Mouse (Mus musculus): ENCODE data around the gene Zfp280d. TPM values are rescaled to one million over a fixed set of nuclear protein-coding genes. Genes with fewer than 3 reads are reported as not detected.

Gene Zfp280d
- polyA plus RNA-seq, 1 experiment from 2014 or later = 45.6 TPM

DNA sequence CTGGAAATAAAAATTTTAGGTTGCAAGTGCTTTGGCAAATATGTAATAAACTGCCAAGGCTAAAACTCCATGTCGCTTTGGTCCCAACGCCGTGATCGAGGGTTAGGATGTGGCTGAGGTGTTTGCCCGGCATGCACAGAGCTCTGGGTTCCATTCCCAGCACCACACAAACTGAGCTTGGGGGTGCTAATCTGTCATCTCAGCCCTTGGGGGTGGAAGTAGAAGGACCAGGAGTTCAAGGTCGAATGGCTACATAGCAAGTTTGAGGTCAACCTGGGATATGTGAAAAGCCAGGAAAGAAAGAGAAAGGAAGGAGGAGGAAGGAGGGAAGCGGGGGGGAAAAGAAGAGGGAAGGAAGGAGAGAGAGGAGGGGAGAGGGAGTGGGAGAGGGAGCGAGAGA is 129.8 kb downstream of the Zfp280d start:
- peaks cover 21% of the 10 kb centered on the region for H3K4me1 ChIP-seq (replicated peaks)
- no peaks in the 10 kb centered on the region for H3K36me3 ChIP-seq
- 0 out of 2 replicates have a peak overlapping the region, but pooled peaks have one; percentile 14 for H3K27ac ChIP-seq (replicated peaks)
- H3K4me3 ChIP-seq = no peak overlapping the region
- WGBS = 91% methylated on average over 8 of the region's 8 CpGs
- no peak overlapping the region for H3K4me2 ChIP-seq
- H3K9ac ChIP-seq = no peak overlapping the region
- H3K9me3 ChIP-seq = no peaks in the 10 kb centered on the region
- ATAC-seq (ENCODE audit: low read depth) = no peak
- H3K27me3 ChIP-seq = peaks cover 6% of the 10 kb centered on the region; the same call in 1 of the 2 replicates

- Histone ChIP-seq H3K9me3 (no peaks in the 10 kb centered on the region), H3K4me2 (no peak overlapping the region), H3K27me3 (peaks cover 6% of the 10 kb centered on the region; the same call in 1 of the 2 replicates), H3K4me1 (replicated peaks) (peaks cover 23% of the 10 kb centered on the region), H3K4me3 (no peak overlapping the region), H3K36me3 (no peaks in the 10 kb centered on the region), H3K27ac (replicated peaks) (no peak overlapping the region), H3K9ac (no peak overlapping the region)
- ATAC-seq (ENCODE audit: low read depth) = no peak
- WGBS = 77% methylated on average over 3 of the region's 3 CpGs
Observed at GRCm38 (mm10) chr9:72404934-72405333, 130.3 kb downstream of the Zfp280d start.

DNA sequence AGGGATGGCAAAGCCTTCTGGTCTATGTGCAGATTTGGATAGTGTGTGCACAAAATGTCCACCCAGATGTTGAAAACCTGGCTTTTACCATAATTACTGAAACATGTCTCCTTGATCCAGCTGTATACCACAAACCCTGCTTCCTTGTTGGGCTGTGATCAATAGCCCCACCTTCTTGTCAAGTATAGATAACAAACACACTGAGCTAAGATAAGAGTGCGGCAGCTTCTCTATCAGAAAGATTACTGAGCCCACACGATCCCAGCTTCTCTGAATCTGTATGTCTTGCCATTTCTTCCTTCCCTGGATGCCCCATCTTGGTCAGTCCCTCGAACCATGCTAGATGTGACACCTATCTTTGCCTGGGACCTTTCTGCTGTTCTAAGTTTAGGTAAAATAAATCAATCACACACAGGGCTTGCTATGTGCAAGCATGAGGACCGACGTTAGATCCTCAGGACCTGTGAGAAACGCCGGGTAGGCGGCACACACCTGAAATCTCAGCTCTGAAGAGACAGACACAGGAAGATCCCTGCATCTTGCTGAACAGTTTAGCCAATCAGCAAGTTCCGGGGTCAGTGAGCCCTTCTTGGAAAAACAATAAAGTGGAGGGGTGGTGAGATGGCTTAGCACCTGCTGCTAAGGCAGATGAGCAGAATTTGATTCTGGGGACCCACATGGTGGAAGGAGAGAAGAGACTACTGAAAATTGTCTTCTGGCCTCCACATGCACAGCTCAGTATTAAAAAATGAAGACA is 131.4 kb downstream of the Zfp280d start:
- no peaks in the 10 kb centered on the region for H3K36me3 ChIP-seq
- H3K9me3 ChIP-seq = no peaks in the 10 kb centered on the region
- no peak overlapping the region for H3K4me2 ChIP-seq
- H3K27ac ChIP-seq (replicated peaks) = no peak overlapping the region
- 92% methylated on average over 9 of the region's 9 CpGs for WGBS
- no peak overlapping the region for H3K4me3 ChIP-seq
- no peak overlapping the region for H3K9ac ChIP-seq
- peaks cover 6% of the 10 kb centered on the region; the same call in 1 of the 2 replicates for H3K27me3 ChIP-seq
- no peak for ATAC-seq (ENCODE audit: low read depth)
- peaks cover 23% of the 10 kb centered on the region for H3K4me1 ChIP-seq (replicated peaks)

DNA sequence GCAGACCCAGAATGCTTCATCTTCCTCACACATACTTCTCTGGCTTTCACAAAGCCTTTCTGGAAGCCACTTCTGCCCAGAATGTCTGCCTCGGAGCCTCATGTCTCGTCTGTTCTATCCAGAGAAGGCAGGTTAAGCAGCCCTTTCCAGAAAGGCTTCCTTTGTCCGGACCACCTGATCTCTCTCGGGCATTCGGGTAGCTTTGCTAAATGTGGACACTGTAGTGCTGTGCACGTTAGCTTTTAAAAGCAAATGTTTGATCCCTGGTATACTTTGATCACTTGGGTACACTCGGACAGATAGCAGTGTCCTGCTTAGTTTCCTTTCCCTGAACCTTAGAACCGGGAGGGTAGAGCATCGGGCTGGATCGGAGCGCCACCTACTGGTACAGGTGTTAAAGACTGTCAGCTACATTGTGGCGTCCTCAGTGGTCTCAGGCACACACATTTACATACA is 133.5 kb downstream of the Zfp280d start:
- H3K9me3 ChIP-seq = no peaks in the 10 kb centered on the region
- peaks cover 21% of the 10 kb centered on the region for H3K4me1 ChIP-seq (replicated peaks)
- peak overlapping the region; percentile 38; the same call in 1 of the 2 replicates for H3K9ac ChIP-seq
- H3K27ac ChIP-seq (replicated peaks) = no peak overlapping the region
- peak overlapping the region; percentile 52 for H3K4me2 ChIP-seq
- 11% methylated on average over 12 of the region's 12 CpGs for WGBS
- H3K36me3 ChIP-seq = no peaks in the 10 kb centered on the region
- peak overlapping the region; percentile 25 for H3K4me3 ChIP-seq
- H3K27me3 ChIP-seq = peaks cover 6% of the 10 kb centered on the region; the same call in 1 of the 2 replicates
- ATAC-seq (ENCODE audit: low read depth) = peak; percentile 83

DNA sequence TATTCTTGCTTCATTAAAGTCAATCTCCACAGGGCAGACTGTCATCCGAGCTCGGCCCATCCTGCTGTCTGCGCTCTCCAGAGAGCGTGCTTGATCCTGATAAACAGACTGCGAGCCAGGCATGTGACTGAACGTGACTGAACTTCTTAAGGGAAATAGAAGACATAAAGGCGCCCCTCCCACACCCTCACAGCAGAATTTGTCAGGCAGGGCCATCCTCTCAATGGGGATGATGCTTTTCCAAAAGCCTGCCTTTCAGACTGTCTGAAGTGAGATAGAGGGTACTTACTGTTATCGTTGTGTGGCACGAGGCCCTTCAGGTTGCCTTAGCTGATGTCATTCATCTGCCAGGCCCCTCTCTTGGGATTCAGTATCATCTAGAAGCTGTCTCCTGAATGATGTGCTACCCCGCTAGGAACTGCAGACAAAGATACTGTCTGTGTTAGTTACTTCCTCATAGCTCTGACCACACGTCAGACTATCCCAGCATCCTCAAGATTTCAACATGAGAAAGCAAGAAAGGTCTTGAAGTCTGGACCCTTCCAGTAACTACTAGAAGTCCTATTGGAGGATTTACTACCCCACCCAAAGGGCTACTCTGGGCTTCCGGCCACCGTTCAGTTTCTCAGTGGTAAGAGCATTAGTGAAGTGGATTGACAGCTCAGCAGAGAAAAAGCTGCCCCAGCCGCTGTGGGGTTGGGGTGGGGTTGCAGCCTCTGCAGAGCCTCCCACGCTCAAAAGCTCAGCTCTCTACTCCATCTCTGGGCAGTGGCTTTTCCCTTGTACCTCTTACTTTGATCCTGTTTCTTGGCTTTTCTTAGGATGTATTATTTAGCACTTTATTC is 134.9 kb downstream of the Zfp280d start:
- Histone ChIP-seq H3K9ac (no peak overlapping the region), H3K4me1 (replicated peaks) (peaks cover 10% of the 10 kb centered on the region), H3K4me3 (no peak overlapping the region), H3K27me3 (peaks cover 6% of the 10 kb centered on the region; the same call in 1 of the 2 replicates), H3K36me3 (no peaks in the 10 kb centered on the region), H3K4me2 (no peak overlapping the region), H3K9me3 (no peaks in the 10 kb centered on the region), H3K27ac (replicated peaks) (no peak overlapping the region)
- ATAC-seq (ENCODE audit: low read depth) = no peak
- WGBS = 49% methylated on average over 15 of the region's 15 CpGs

DNA sequence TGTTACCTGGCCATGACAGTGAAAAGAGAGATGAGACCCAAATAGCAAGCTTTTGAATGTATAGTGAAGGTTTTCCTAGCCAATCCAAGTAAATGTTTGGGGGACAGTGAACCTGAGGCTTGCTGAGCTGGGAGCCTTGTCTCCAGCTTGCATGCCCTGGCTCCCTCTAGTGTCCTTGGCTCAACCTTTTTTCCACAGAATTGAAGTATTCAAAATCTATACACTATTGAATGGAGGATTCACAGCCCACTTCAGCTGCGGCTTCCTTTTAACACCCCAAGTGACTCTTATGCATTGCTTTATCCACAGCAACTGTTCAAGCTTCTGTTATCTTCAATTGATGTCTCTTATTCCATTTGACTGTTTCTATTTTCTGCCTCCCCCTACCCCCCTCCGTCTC is 137.1 kb downstream of the Zfp280d start:
- H3K36me3 ChIP-seq = no peaks in the 10 kb centered on the region
- peaks cover 6% of the 10 kb centered on the region; the same call in 1 of the 2 replicates for H3K27me3 ChIP-seq
- no peak overlapping the region for H3K4me3 ChIP-seq
- H3K4me1 ChIP-seq (replicated peaks) = peaks cover 10% of the 10 kb centered on the region
- ATAC-seq (ENCODE audit: low read depth) = no peak
- H3K4me2 ChIP-seq = no peak overlapping the region
- no peak overlapping the region for H3K9ac ChIP-seq
- no peaks in the 10 kb centered on the region for H3K9me3 ChIP-seq
- 85% methylated on average over 2 of the region's 2 CpGs for WGBS
- no peak overlapping the region for H3K27ac ChIP-seq (replicated peaks)

Other genes with a start within 250 kb of the Zfp280d start
- gene Tcf12, start 163.0 kb upstream of the Zfp280d start, polyA plus RNA-seq (2015; fragmentation: Nextera tagmentation; extraction: Ambion mirVana) = 120 and 121 TPM in 2 replicates
- 6.9 and 10.8 TPM in 2 replicates for gene Mns1, start 163.2 kb downstream of the Zfp280d start, polyA plus RNA-seq (2015; fragmentation: Nextera tagmentation; extraction: Ambion mirVana)
- gene Tex9, start 217.4 kb downstream of the Zfp280d start, polyA plus RNA-seq (2015; fragmentation: Nextera tagmentation; extraction: Ambion mirVana) = 36.4 and 38.6 TPM in 2 replicates

Data from neural tube, embryonic 13.5 days (tissue).